Comparison of ENCODE assay signal across 8 mouse cellular contexts in the genomic region with DNA sequence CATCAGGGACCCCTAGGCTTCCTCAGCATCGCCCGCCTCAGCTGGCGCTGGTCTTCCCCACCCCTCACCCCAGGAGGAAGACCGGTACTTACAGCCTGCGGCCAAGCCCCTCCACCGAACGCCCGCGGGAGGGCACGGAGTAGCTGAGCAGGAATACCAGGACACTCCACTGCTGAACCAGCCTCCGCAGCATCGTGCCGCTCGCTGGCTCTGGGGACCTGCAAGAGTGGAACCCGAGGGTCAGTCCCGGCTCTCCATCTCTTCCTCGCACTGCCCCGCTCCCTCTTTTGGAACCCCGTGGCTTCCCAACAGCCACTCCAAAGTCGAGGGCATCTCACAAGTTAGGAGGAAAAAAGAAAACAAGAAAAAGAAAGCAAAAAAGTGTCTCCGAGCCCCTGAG. TPM values are rescaled to one million over a fixed set of nuclear protein-coding genes. Genes with fewer than 3 reads are reported as not detected.
DNase-seq lines count a peak whose midpoint lies in the region; ATAC-seq and TF ChIP-seq lines count a peak whose summit lies in the region.

No protein-coding gene starts in this region.

- peak overlapping the region; percentile 31; the same call in 1 of the 2 replicates for H3K9ac ChIP-seq in forebrain, embryonic 15.5 days (replicated peaks)
- H3K9ac ChIP-seq in neural tube, embryonic 14.5 days (replicated peaks; ENCODE audit: low read depth, low read length): no peak overlapping the region; the same call in 1 of the 2 replicates

- H3K4me2 ChIP-seq in forebrain, embryonic 15.5 days (replicated peaks): peak overlapping the region; percentile 95
- H3K4me2 ChIP-seq in neural tube, embryonic 14.5 days (ENCODE audit: low read depth, low read length): peak overlapping the region; percentile 90

- WGBS in cerebellum, adult 2 months: 0% methylated on average over 21 of the region's 21 CpGs
- WGBS in forebrain, embryonic 15.5 days: 0% methylated on average over 21 of the region's 21 CpGs
- 1% methylated on average over 21 of the region's 21 CpGs for WGBS in limb, embryonic 10.5 days
- WGBS in neural tube, embryonic 14.5 days: under 1% methylated on average over 21 of the region's 21 CpGs

- ATAC-seq in forebrain, embryonic 15.5 days (replicated peaks): peak; percentile 54
- peak; percentile 52 for ATAC-seq in neural tube, embryonic 14.5 days (ENCODE audit: low read depth)

- no peak overlapping the region for H3K27ac ChIP-seq in cerebellum, adult 2 months (ENCODE audit: insufficient read depth, low read length)
- H3K27ac ChIP-seq in forebrain, embryonic 15.5 days (replicated peaks): no peak overlapping the region
- no peak overlapping the region for H3K27ac ChIP-seq in limb, embryonic 10.5 days
- H3K27ac ChIP-seq in neural tube, embryonic 14.5 days (ENCODE audit: low read depth, low read length): no peak overlapping the region

- H3K36me3 ChIP-seq in forebrain, embryonic 15.5 days: no peaks in the 10 kb centered on the region
- no peaks in the 10 kb centered on the region for H3K36me3 ChIP-seq in limb, embryonic 10.5 days
- no peaks in the 10 kb centered on the region for H3K36me3 ChIP-seq in neural tube, embryonic 14.5 days (ENCODE audit: control insufficient read depth, insufficient read depth, low read length)

- no peaks in the 10 kb centered on the region for H3K4me1 ChIP-seq in cerebellum, adult 2 months (ENCODE audit: control insufficient read depth, insufficient read depth, low read length)
- peaks cover 20% of the 10 kb centered on the region for H3K4me1 ChIP-seq in forebrain, embryonic 15.5 days
- peaks cover 22% of the 10 kb centered on the region for H3K4me1 ChIP-seq in limb, embryonic 10.5 days
- H3K4me1 ChIP-seq in neural tube, embryonic 14.5 days (ENCODE audit: control insufficient read depth, insufficient read depth, low read length): peaks cover 9% of the 10 kb centered on the region

- TF ChIP-seq CTCF in cerebellum, adult 2 months (IDR thresholded peaks at IDR 0.05; ENCODE audit: borderline replicate concordance, insufficient read depth, low read depth, low read length): no peak

- H3K27me3 ChIP-seq in cerebellum, adult 2 months (ENCODE audit: control insufficient read depth, insufficient read depth, low read length): peaks cover 1% of the 10 kb centered on the region; the same call in 1 of the 2 replicates
- H3K27me3 ChIP-seq in forebrain, embryonic 15.5 days: peaks cover 33% of the 10 kb centered on the region
- H3K27me3 ChIP-seq in limb, embryonic 10.5 days (ENCODE audit: low read depth, poor library complexity, severe bottlenecking): peaks cover 87% of the 10 kb centered on the region
- peaks cover 30% of the 10 kb centered on the region for H3K27me3 ChIP-seq in neural tube, embryonic 14.5 days (ENCODE audit: control insufficient read depth, insufficient read depth, low read length)

- H3K9me3 ChIP-seq in forebrain, embryonic 15.5 days: no peaks in the 10 kb centered on the region
- H3K9me3 ChIP-seq in limb, embryonic 10.5 days (replicated peaks): no peaks in the 10 kb centered on the region
- no peaks in the 10 kb centered on the region for H3K9me3 ChIP-seq in neural tube, embryonic 14.5 days (ENCODE audit: control insufficient read depth, low read length)

- peak overlapping the region; percentile 42 for H3K4me3 ChIP-seq in cerebellum, adult 2 months (replicated peaks; ENCODE audit: insufficient read depth, low read depth, low read length)
- H3K4me3 ChIP-seq in forebrain, embryonic 15.5 days: peak overlapping the region; percentile 50
- peak overlapping the region; percentile 55 for H3K4me3 ChIP-seq in limb, embryonic 10.5 days
- H3K4me3 ChIP-seq in neural tube, embryonic 14.5 days (ENCODE audit: low read depth, low read length): peak overlapping the region; percentile 42

- no peak for TF ChIP-seq POLR2A in cerebellum, adult 2 months (IDR thresholded peaks at IDR 0.05; ENCODE audit: borderline replicate concordance, insufficient read depth, low read length)

- peak in 1 of 2 experiments; percentile 16 for DNase-seq in cerebellum, adult 2 months
- DNase-seq in cerebellum, adult 9-10 months: no peak
- peak; percentile 11 for DNase-seq in ovary, postnatal 36 days (ENCODE audit: low spot score)
- DNase-seq in ovary, postnatal 10 days (ENCODE audit: low spot score): no peak
- DNase-seq in limb, embryonic 10.5 days (ENCODE audit: low spot score): peak; percentile 51
- DNase-seq in right cerebral cortex, postnatal 36 days (ENCODE audit: low spot score in 2 of 2): no peak

RNA-seq across cellular contexts. Expression of a gene that starts 0.8 kb away (rescaled TPM):
- 4.0 and 5.6 TPM in 2 replicates for polyA plus RNA-seq in cerebellum, adult 2 months (2012; rRNA removed)
- polyA plus RNA-seq in forebrain, embryonic 15.5 days (2015; fragmentation: Nextera tagmentation; extraction: Ambion mirVana): 0.89 and 1.2 TPM in 2 replicates
- 0.39 and 0.71 TPM in 2 replicates for polyA plus RNA-seq in limb, embryonic 10.5 days (2016; fragmentation: Nextera tagmentation; extraction: Ambion mirVana)
- polyA plus RNA-seq in neural tube, embryonic 14.5 days (2014; fragmentation: Nextera tagmentation; extraction: Ambion mirVana): 2.6 and 3.2 TPM in 2 replicates

Comparison
In these comparisons a context has a peak if more than half of its experiments do, and no peak if none do; other contexts are left out.
1. DNase-seq: peak in ovary, postnatal 36 days (single experiment) and limb, embryonic 10.5 days (single experiment); none in cerebellum, adult 9-10 months (single experiment), ovary, postnatal 10 days (single experiment) and right cerebral cortex, postnatal 36 days (0 of 2).
2. Peak in every context shown above with its lines, with median percentiles within 50 percentile points of each other: H3K4me3 ChIP-seq.